Mouse (Mus musculus): Measurements from ENCODE around the gene Cryzl1. TPM values are rescaled to one million over a fixed set of nuclear protein-coding genes. Genes with fewer than 3 reads are reported as not detected.

Cryzl1 gene
- total RNA-seq (2017): 77.1 to 114 TPM (median 103 TPM) in 3 replicates

GRCm38 (mm10) chr16:91728123-91729065 is at the start of gene Cryzl1:
TSS of gene Cryzl1 (minus strand) at chr16:91728975.
- peak; percentile 92 for ATAC-seq (replicated peaks; ENCODE audit: insufficient number of reproducible peaks, low FRiP score, low TSS enrichment, poor library complexity, severe bottlenecking)

- ATAC-seq (replicated peaks; ENCODE audit: insufficient number of reproducible peaks, low FRiP score, low TSS enrichment, poor library complexity, severe bottlenecking): no peak
Observed at GRCm38 (mm10) chr16:91772586-91772985, 43.8 kb upstream of the Cryzl1 start.

GRCm38 (mm10) chr16:91771334-91771733 is 42.6 kb upstream of the Cryzl1 start:
- no peak for ATAC-seq (replicated peaks; ENCODE audit: insufficient number of reproducible peaks, low FRiP score, low TSS enrichment, poor library complexity, severe bottlenecking)

- ATAC-seq (replicated peaks; ENCODE audit: insufficient number of reproducible peaks, low FRiP score, low TSS enrichment, poor library complexity, severe bottlenecking): no peak
Observed at GRCm38 (mm10) chr16:91770662-91771061, 41.9 kb upstream of the Cryzl1 start.

- ATAC-seq (replicated peaks; ENCODE audit: insufficient number of reproducible peaks, low FRiP score, low TSS enrichment, poor library complexity, severe bottlenecking): no peak
Observed at GRCm38 (mm10) chr16:91769911-91770310, 41.1 kb upstream of the Cryzl1 start.

- no peak for ATAC-seq (replicated peaks; ENCODE audit: insufficient number of reproducible peaks, low FRiP score, low TSS enrichment, poor library complexity, severe bottlenecking)
Observed at GRCm38 (mm10) chr16:91768586-91768985, 39.8 kb upstream of the Cryzl1 start.

- no peak for ATAC-seq (replicated peaks; ENCODE audit: insufficient number of reproducible peaks, low FRiP score, low TSS enrichment, poor library complexity, severe bottlenecking)
Observed at GRCm38 (mm10) chr16:91767165-91767701, 38.5 kb upstream of the Cryzl1 start.

GRCm38 (mm10) chr16:91765816-91766210 is 37.0 kb upstream of the Cryzl1 start:
- no peak for ATAC-seq (replicated peaks; ENCODE audit: insufficient number of reproducible peaks, low FRiP score, low TSS enrichment, poor library complexity, severe bottlenecking)

- no peak for ATAC-seq (replicated peaks; ENCODE audit: insufficient number of reproducible peaks, low FRiP score, low TSS enrichment, poor library complexity, severe bottlenecking)
Observed at GRCm38 (mm10) chr16:91765121-91765815, 36.5 kb upstream of the Cryzl1 start.

GRCm38 (mm10) chr16:91764414-91764813 is 35.6 kb upstream of the Cryzl1 start:
- ATAC-seq (replicated peaks; ENCODE audit: insufficient number of reproducible peaks, low FRiP score, low TSS enrichment, poor library complexity, severe bottlenecking): no peak

GRCm38 (mm10) chr16:91763975-91764374 is 35.2 kb upstream of the Cryzl1 start:
- no peak for ATAC-seq (replicated peaks; ENCODE audit: insufficient number of reproducible peaks, low FRiP score, low TSS enrichment, poor library complexity, severe bottlenecking)

- ATAC-seq (replicated peaks; ENCODE audit: insufficient number of reproducible peaks, low FRiP score, low TSS enrichment, poor library complexity, severe bottlenecking): no peak
Observed at GRCm38 (mm10) chr16:91762476-91762875, 33.7 kb upstream of the Cryzl1 start.

GRCm38 (mm10) chr16:91761761-91762160 is 33.0 kb upstream of the Cryzl1 start:
- ATAC-seq (replicated peaks; ENCODE audit: insufficient number of reproducible peaks, low FRiP score, low TSS enrichment, poor library complexity, severe bottlenecking): no peak

GRCm38 (mm10) chr16:91761202-91761601 is 32.4 kb upstream of the Cryzl1 start:
- no peak for ATAC-seq (replicated peaks; ENCODE audit: insufficient number of reproducible peaks, low FRiP score, low TSS enrichment, poor library complexity, severe bottlenecking)

GRCm38 (mm10) chr16:91754957-91755356 is 26.2 kb upstream of the Cryzl1 start:
- ATAC-seq (replicated peaks; ENCODE audit: insufficient number of reproducible peaks, low FRiP score, low TSS enrichment, poor library complexity, severe bottlenecking): no peak; the same call in 1 of the 2 replicates

- no peak for ATAC-seq (replicated peaks; ENCODE audit: insufficient number of reproducible peaks, low FRiP score, low TSS enrichment, poor library complexity, severe bottlenecking)
Observed at GRCm38 (mm10) chr16:91753611-91754010, 24.8 kb upstream of the Cryzl1 start.

GRCm38 (mm10) chr16:91751644-91752385 is 23.0 kb upstream of the Cryzl1 start:
- no peak for ATAC-seq (replicated peaks; ENCODE audit: insufficient number of reproducible peaks, low FRiP score, low TSS enrichment, poor library complexity, severe bottlenecking)

- no peak for ATAC-seq (replicated peaks; ENCODE audit: insufficient number of reproducible peaks, low FRiP score, low TSS enrichment, poor library complexity, severe bottlenecking)
Observed at GRCm38 (mm10) chr16:91747567-91747966, 18.8 kb upstream of the Cryzl1 start.
